Mouse (Mus musculus): ENCODE results near the gene Arid5a. TPM values are rescaled to one million over a fixed set of nuclear protein-coding genes. Genes with fewer than 3 reads are reported as not detected.

Arid5a gene
- polyA plus RNA-seq, 1 experiment: 65.8 TPM

DNA sequence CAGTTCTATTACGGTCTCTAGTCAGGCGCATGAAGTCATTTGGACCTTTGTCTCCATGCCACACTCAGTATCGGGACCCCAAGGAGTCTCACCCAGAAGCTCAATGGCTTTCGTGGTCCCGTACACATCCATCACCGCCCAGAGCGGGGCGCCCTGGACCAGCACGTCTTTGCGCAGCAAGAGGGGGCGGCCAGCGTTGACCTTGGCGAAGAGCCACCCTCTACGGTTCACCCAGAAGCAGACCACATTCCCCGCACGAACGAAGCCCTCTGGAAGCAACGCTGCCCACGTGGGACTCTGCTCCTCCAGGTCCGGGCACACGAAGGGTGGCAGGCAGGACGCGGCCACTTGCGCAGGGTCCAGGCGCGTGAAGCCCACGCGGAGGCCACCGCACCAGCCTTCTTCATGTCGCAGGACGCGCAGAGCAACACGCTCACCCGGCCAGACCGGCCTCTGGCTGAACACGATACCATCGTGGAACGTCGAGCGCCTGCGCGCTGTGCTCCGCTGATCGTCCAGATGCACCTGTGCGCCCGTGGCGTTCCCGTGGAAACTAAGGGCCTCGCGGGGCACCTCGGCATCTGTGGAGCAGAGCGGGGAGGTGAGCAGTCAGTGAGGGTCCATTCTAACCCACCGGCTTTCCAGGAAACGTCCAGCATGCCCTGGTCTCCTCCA is 38.3 kb upstream of the Arid5a start:
- TF ChIP-seq TCF12 (IDR thresholded peaks at IDR 0.05; ENCODE audit: insufficient read depth, poor library complexity, severe bottlenecking): no peak
- no peak for TF ChIP-seq MYOD1 (IDR thresholded peaks at IDR 0.05; ENCODE audit: control insufficient read depth in 1 of 3, insufficient read length in 2 of 3, low read depth in 2 of 3)
- TF ChIP-seq USF1 (IDR thresholded peaks at IDR 0.05; ENCODE audit: low read depth): no peak
- TF ChIP-seq POLR2A (IDR thresholded peaks at IDR 0.05; ENCODE audit: insufficient read length, low read depth): no peak
- no peak for TF ChIP-seq CEBPB (IDR thresholded peaks at IDR 0.05; ENCODE audit: insufficient read depth, poor library complexity, severe bottlenecking)
- no peak for TF ChIP-seq E2F4 (IDR thresholded peaks at IDR 0.05; ENCODE audit: insufficient read depth)
- TF ChIP-seq SRF (IDR thresholded peaks at IDR 0.05; ENCODE audit: control insufficient read depth, insufficient read length, low read depth): no peak
- TF ChIP-seq MYOG (IDR thresholded peaks at IDR 0.05; ENCODE audit: control insufficient read depth in 1 of 3, insufficient read depth in 1 of 3, insufficient read length in 2 of 3, low read depth in 2 of 3): no peak
- TF ChIP-seq MAX (IDR thresholded peaks at IDR 0.05; ENCODE audit: low read depth): no peak
- no peak for TF ChIP-seq POLR2AphosphoS2 (IDR thresholded peaks at IDR 0.05; ENCODE audit: insufficient read length, low read depth)
- TF ChIP-seq TCF3 (IDR thresholded peaks at IDR 0.05; ENCODE audit: insufficient read length, low read depth): no peak
- TF ChIP-seq REST (IDR thresholded peaks at IDR 0.05; ENCODE audit: insufficient read depth, insufficient read length): no peak
- no peak overlapping the region for H3ac ChIP-seq (ENCODE audit: control insufficient read depth, insufficient read length)
- no peaks in the 10 kb centered on the region for H3K79me2 ChIP-seq (ENCODE audit: control insufficient read depth, insufficient read depth)
- no peaks in the 10 kb centered on the region for H3K36me3 ChIP-seq (ENCODE audit: control insufficient read depth, insufficient read depth)
- no peak overlapping the region for H3K4me3 ChIP-seq
- H3K27me3 ChIP-seq (ENCODE audit: control insufficient read depth, insufficient read depth, insufficient read length): no peaks in the 10 kb centered on the region
- H3K4me2 ChIP-seq (ENCODE audit: low read depth): no peak overlapping the region

- H3K4me3 ChIP-seq: no peak overlapping the region
- H3ac ChIP-seq (ENCODE audit: control insufficient read depth, insufficient read length): no peak overlapping the region
- H3K4me2 ChIP-seq (ENCODE audit: low read depth): no peak overlapping the region
- H3K36me3 ChIP-seq (ENCODE audit: control insufficient read depth, insufficient read depth): no peaks in the 10 kb centered on the region
- TF ChIP-seq E2F4 (IDR thresholded peaks at IDR 0.05; ENCODE audit: insufficient read depth): no peak
- no peak for TF ChIP-seq CEBPB (IDR thresholded peaks at IDR 0.05; ENCODE audit: insufficient read depth, poor library complexity, severe bottlenecking)
- TF ChIP-seq REST (IDR thresholded peaks at IDR 0.05; ENCODE audit: insufficient read depth, insufficient read length): no peak
- no peak for TF ChIP-seq MYOG (IDR thresholded peaks at IDR 0.05; ENCODE audit: control insufficient read depth in 1 of 3, insufficient read depth in 1 of 3, insufficient read length in 2 of 3, low read depth in 2 of 3)
- TF ChIP-seq POLR2AphosphoS2 (IDR thresholded peaks at IDR 0.05; ENCODE audit: insufficient read length, low read depth): no peak
- H3K27me3 ChIP-seq (ENCODE audit: control insufficient read depth, insufficient read depth, insufficient read length): no peaks in the 10 kb centered on the region
- H3K79me2 ChIP-seq (ENCODE audit: control insufficient read depth, insufficient read depth): no peaks in the 10 kb centered on the region
These were observed 36.9 kb upstream of the Arid5a start for GRCm38 (mm10) chr1:36270666-36271065.

DNA sequence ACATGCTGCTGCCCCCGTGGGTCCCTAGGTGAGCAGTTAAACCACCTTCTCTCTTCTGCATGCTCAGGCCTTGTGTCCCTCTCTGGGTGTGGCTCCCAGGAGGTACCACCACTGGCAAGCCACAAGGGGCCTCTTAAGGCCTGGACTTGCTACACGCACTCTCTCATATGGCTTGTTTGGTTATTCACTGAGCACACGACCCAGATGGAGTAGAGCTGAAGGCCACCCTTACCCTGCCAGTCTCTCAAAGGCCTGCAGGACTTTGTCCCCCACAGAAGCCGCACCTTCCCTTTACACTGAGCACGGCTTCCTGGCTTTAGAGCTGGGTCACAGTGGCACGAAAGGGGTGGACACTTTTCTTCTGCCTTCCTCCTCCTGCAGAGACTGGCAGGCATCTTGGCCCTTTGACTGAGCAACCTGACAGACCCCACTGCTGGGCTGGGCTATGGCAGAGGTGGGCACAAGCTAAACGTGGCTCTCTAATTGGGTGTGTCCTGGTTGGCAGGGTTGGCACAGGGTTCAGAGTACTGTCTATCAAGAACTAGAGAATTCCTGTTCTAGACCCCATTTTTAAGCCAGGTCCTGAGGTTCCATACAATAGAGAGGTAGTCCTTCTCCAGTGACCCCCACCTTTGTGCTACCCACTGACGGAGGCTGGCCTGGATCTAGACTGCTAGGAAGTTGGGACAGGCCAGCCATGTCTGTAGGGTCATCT is 35.9 kb upstream of the Arid5a start:
- H3K4me2 ChIP-seq (ENCODE audit: low read depth): no peak overlapping the region

DNA sequence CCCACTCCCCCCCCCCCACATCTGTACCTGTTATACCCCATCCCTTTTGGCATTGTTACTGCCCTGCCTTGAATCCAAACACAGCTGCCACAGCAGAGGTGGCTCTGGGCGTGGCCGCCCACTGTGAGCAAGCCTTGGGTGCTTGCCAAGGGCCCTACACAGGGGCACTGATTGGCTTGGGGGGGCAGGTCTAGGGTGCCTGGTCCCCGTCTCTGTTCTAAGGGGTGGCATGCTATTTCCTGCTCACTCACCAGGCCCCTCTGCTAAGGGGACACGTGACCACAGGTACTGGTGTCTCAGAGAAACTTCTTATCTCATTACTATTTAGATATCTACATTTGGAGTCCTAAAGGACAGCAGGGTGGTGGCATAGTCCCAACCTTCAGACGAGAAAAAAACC is 35.0 kb upstream of the Arid5a start:
- H3K4me2 ChIP-seq (ENCODE audit: low read depth): no peak overlapping the region

More for the DNA sequence above, 35.9 kb upstream of the Arid5a start:
- H3K79me2 ChIP-seq (ENCODE audit: control insufficient read depth, insufficient read depth): no peaks in the 10 kb centered on the region
- no peak overlapping the region for H3K4me3 ChIP-seq
- no peaks in the 10 kb centered on the region for H3K27me3 ChIP-seq (ENCODE audit: control insufficient read depth, insufficient read depth, insufficient read length)
- no peak overlapping the region for H3ac ChIP-seq (ENCODE audit: control insufficient read depth, insufficient read length)
- H3K36me3 ChIP-seq (ENCODE audit: control insufficient read depth, insufficient read depth): no peaks in the 10 kb centered on the region
- no peak for TF ChIP-seq POLR2A (IDR thresholded peaks at IDR 0.05; ENCODE audit: insufficient read length, low read depth)

GRCm38 (mm10) chr1:36273288-36273687 is 34.2 kb upstream of the Arid5a start:
- no peak overlapping the region for H3K4me3 ChIP-seq
- H3K4me2 ChIP-seq (ENCODE audit: low read depth): peak overlapping the region; percentile 39
- no peaks in the 10 kb centered on the region for H3K36me3 ChIP-seq (ENCODE audit: control insufficient read depth, insufficient read depth)

More for the DNA sequence above, 35.0 kb upstream of the Arid5a start:
- Histone ChIP-seq H3K79me2 (ENCODE audit: control insufficient read depth, insufficient read depth) (no peaks in the 10 kb centered on the region), H3K36me3 (ENCODE audit: control insufficient read depth, insufficient read depth) (no peaks in the 10 kb centered on the region), H3K27me3 (ENCODE audit: control insufficient read depth, insufficient read depth, insufficient read length) (no peaks in the 10 kb centered on the region), H3ac (ENCODE audit: control insufficient read depth, insufficient read length) (no peak overlapping the region), H3K4me3 (no peak overlapping the region)
- TF ChIP-seq POLR2A (IDR thresholded peaks at IDR 0.05; ENCODE audit: insufficient read length, low read depth) (no peak), MAX (IDR thresholded peaks at IDR 0.05; ENCODE audit: low read depth) (no peak), TCF12 (IDR thresholded peaks at IDR 0.05; ENCODE audit: insufficient read depth, poor library complexity, severe bottlenecking) (no peak), MYOG (IDR thresholded peaks at IDR 0.05; ENCODE audit: control insufficient read depth in 1 of 3, insufficient read depth in 1 of 3, insufficient read length in 2 of 3, low read depth in 2 of 3) (peak in 1 of 3 experiments; percentile 22), MYOD1 (IDR thresholded peaks at IDR 0.05; ENCODE audit: control insufficient read depth in 1 of 3, insufficient read length in 2 of 3, low read depth in 2 of 3) (peak in 1 of 3 experiments; percentile 26), REST (IDR thresholded peaks at IDR 0.05; ENCODE audit: insufficient read depth, insufficient read length) (no peak), CEBPB (IDR thresholded peaks at IDR 0.05; ENCODE audit: insufficient read depth, poor library complexity, severe bottlenecking) (no peak), E2F4 (IDR thresholded peaks at IDR 0.05; ENCODE audit: insufficient read depth) (no peak), SRF (IDR thresholded peaks at IDR 0.05; ENCODE audit: control insufficient read depth, insufficient read length, low read depth) (no peak), TCF3 (IDR thresholded peaks at IDR 0.05; ENCODE audit: insufficient read length, low read depth) (no peak), USF1 (IDR thresholded peaks at IDR 0.05; ENCODE audit: low read depth) (no peak), POLR2AphosphoS2 (IDR thresholded peaks at IDR 0.05; ENCODE audit: insufficient read length, low read depth) (no peak)

More at GRCm38 (mm10) chr1:36273288-36273687, 34.2 kb upstream of the Arid5a start:
- H3K79me2 ChIP-seq (ENCODE audit: control insufficient read depth, insufficient read depth): no peaks in the 10 kb centered on the region
- no peak overlapping the region for H3ac ChIP-seq (ENCODE audit: control insufficient read depth, insufficient read length)
- TF ChIP-seq TCF3 (IDR thresholded peaks at IDR 0.05; ENCODE audit: insufficient read length, low read depth): no peak
- no peak for TF ChIP-seq MAX (IDR thresholded peaks at IDR 0.05; ENCODE audit: low read depth)
- no peak for TF ChIP-seq SRF (IDR thresholded peaks at IDR 0.05; ENCODE audit: control insufficient read depth, insufficient read length, low read depth)
- TF ChIP-seq REST (IDR thresholded peaks at IDR 0.05; ENCODE audit: insufficient read depth, insufficient read length): no peak
- no peak for TF ChIP-seq MYOG (IDR thresholded peaks at IDR 0.05; ENCODE audit: control insufficient read depth in 1 of 3, insufficient read depth in 1 of 3, insufficient read length in 2 of 3, low read depth in 2 of 3)
- H3K27me3 ChIP-seq (ENCODE audit: control insufficient read depth, insufficient read depth, insufficient read length): no peaks in the 10 kb centered on the region

Measured in myocyte (in vitro differentiated cells).